Mouse (Mus musculus) lung, adult 10 weeks (tissue): ENCODE measurements around the gene Slc4a4. TPM values are rescaled to one million over a fixed set of nuclear protein-coding genes. Genes with fewer than 3 reads are reported as not detected.

Experiments
- polyA plus RNA-seq: library from polyadenylated mRNA; stranded (reverse); fragments of 350-450 nt; fragmentation: Illumina TruSeq; extraction: RNeasy Lipid Tissue Mini Kit (QIAGEN cat#74804); gene quantifications from one replicate; pipeline ENCODE4 v1.2.3, GENCODE M21; 2014; ENCODE audit warnings: low read depth, low replicate concordance; ENCODE audit not compliant: insufficient read depth

The Slc4a4 gene
- polyA plus RNA-seq: 2.3 TPM

DNA sequence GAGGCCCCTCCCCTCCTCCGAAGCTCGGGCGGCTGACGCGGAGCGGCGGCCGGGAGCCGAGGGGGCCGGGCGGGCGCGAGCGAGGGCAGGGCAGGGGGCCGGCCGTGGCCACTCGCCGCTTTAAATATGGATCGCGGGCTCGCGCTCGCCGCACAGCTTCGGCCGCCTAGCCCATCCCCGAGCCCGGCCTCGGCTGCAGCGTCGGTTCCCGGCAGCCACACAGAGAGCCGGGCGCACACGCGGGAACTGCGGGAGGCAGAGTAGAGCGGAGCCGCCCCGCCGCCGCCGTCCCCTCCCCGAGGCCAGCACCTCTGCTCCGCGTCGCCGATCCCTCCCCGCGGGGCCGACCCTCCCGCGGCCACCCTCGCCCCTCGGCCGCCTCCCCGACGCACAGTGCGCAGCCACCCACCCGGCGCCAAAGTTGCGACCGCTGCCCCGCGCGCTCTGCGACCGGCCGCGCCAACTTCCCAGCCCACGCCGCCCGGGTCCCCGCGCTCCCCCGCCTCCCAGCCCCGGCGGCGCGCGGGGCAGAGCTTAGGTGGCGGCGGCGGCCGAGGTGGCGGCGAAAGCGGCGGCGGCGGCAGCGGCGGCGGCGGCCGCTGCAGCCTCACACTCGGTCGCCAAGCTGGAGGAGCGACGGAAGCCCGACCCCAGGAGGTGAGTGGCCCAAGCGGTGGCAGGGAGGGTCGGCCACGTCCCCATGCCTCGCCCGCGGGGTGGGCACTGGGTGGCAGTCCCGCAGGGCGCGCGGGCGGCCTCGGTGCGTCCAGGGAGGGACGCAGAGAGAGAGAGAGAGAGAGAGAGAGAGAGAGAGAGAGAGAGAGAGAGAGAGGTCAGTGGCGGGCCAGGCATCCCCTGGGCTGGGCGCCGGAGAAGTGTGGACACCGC, at the start of gene Slc4a4:
Slc4a4 (plus strand) TSS at position 151 of the 888 bp plus-strand sequence.

Other genes with a start within 250 kb of the Slc4a4 start
- gene Grsf1, start 210.6 kb upstream of the Slc4a4 start, polyA plus RNA-seq: 34.9 TPM
- 10.6 TPM for gene Mob1b, start 166.0 kb upstream of the Slc4a4 start, polyA plus RNA-seq
- gene Dck, start 121.8 kb upstream of the Slc4a4 start, polyA plus RNA-seq: 4.6 TPM